ENCODE assay signal across 11 mouse cellular contexts in the genomic region with DNA sequence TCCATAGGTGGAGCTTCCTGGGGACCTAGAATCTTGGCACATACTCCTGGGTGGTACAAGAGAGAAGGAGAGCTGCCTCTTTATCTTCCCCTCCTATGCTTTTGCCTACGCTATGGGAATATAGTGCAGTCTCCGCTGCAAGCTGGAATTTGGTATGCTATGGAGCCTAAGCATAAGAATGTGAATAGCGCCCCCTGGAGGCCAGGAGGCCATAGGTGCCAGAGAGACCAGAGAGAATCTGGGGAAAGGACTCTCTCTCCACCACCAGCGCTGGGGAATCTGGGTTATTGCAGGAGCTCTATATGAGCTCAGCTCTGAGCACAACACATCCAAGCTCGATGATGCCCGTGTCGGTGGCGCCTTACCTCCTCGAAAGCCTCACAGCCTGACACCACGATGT. TPM values are rescaled to one million over a fixed set of nuclear protein-coding genes. Genes with fewer than 3 reads are reported as not detected.
DNase-seq lines count a peak whose midpoint lies in the region; ATAC-seq and TF ChIP-seq lines count a peak whose summit lies in the region.
"Had no signal": no experiment of that assay in that cellular context is flagged by ENCODE, and none has a peak within 500 bp of the region (broad histone marks: within the 10 kb centered on the region; RNA-seq: fewer than 3 reads in every experiment).

No protein-coding gene starts in this region.

- peak; percentile 45 for TF ChIP-seq CTCF in left cerebral cortex, adult 2 months (IDR thresholded peaks at IDR 0.05)

- intact Hi-C loops in left cerebral cortex, adult 2 months (cut with DNase I): no loop called here

- ATAC-seq in megakaryocyte, adult 5-6 weeks (ENCODE audit: poor library complexity, severe bottlenecking): 0 out of 2 replicates have a peak, but pooled peaks have one; percentile 47
- ATAC-seq: forebrain, embryonic 15.5 days had no signal

- DNase-seq in left cerebral cortex, adult 2 months (ENCODE audit: extremely low spot score in 1 of 2, low spot score in 2 of 2): no peak
- no peak for DNase-seq in left cerebral cortex, adult 9 months (ENCODE audit: low spot score in 2 of 2)
- peak; percentile 58 for DNase-seq in CD4-positive, CD25-positive, alpha-beta regulatory T cell, adult 2 months (ENCODE audit: low read depth, low spot score)
- peak; percentile 20 for DNase-seq in NIH3T3 (ENCODE audit: low read depth)
- DNase-seq in embryo, embryonic 9.5 days (ENCODE audit: extremely low spot score): no peak
- DNase-seq in adrenal gland, adult (ENCODE audit: inconsistent age in 2 of 2, low spot score in 1 of 2): no peak
- no peak for DNase-seq in adrenal gland, adult 18-20 months (ENCODE audit: low spot score in 2 of 2)

- H3K27ac ChIP-seq in left cerebral cortex, adult 2 months: no peak overlapping the region
- H3K27ac ChIP-seq: forebrain, embryonic 15.5 days; heart, embryonic 13.5 days; stomach, embryonic 15.5 days had no signal

- H3K4me3 ChIP-seq in left cerebral cortex, adult 2 months: no peak overlapping the region
- H3K4me3 ChIP-seq: forebrain, embryonic 15.5 days; heart, embryonic 13.5 days; stomach, embryonic 15.5 days had no signal

RNA-seq across cellular contexts. Expression of a gene that starts 14.0 kb away (rescaled TPM):
- 100 to 1,000 TPM; 167 to 177 TPM for total RNA-seq in left cerebral cortex, adult 2 months (2021)
- total RNA-seq in megakaryocyte, adult 5-6 weeks (2015): 141 and 187 TPM in 2 replicates
- total RNA-seq in megakaryocyte, adult 5-6 weeks (2017): 52.3 and 73.3 TPM in 2 replicates
- 100 to 1,000 TPM; 381 to 428 TPM for total RNA-seq in adrenal gland, adult 18-20 months (2021)

RNA-seq across cellular contexts. Expression of a gene that starts 21.1 kb away (rescaled TPM):
- total RNA-seq in left cerebral cortex, adult 2 months (2021): under 1 TPM in 1 of 2 experiments, not detected in 1; 0.26 TPM
- 0.62 TPM in 1 of 2 replicates, not detected in the other for total RNA-seq in megakaryocyte, adult 5-6 weeks (2015)
- total RNA-seq in megakaryocyte, adult 5-6 weeks (2017): 0.37 TPM in 1 of 2 replicates, not detected in the other
- total RNA-seq in adrenal gland, adult 18-20 months (2021): 10 to 100 TPM in 1 of 2 experiments, 1 to 10 TPM in 1; 6.1 to 19.0 TPM

RNA-seq across cellular contexts. Expression of a gene that starts 50.8 kb away (rescaled TPM):
- total RNA-seq in left cerebral cortex, adult 2 months (2021): 10 to 100 TPM; 37.6 to 46.2 TPM
- not detected in 2 replicates for total RNA-seq in megakaryocyte, adult 5-6 weeks (2015)
- not detected in 2 replicates for total RNA-seq in megakaryocyte, adult 5-6 weeks (2017)
- 10 to 100 TPM; 32.3 to 64.9 TPM for total RNA-seq in adrenal gland, adult 18-20 months (2021)

Comparison
In these comparisons a context has a peak if more than half of its experiments do, and no peak if none do; other contexts are left out.
1. DNase-seq: peak in CD4-positive, CD25-positive, alpha-beta regulatory T cell, adult 2 months (single experiment) and NIH3T3 (single experiment); none in left cerebral cortex, adult 2 months (0 of 2), left cerebral cortex, adult 9 months (0 of 2), embryo, embryonic 9.5 days (single experiment), adrenal gland, adult (0 of 2) and adrenal gland, adult 18-20 months (0 of 2).
2. RNA of a gene that starts 21.1 kb away (total RNA-seq): 6.1 to 19.0 TPM in adrenal gland, adult 18-20 months; 0.37 to 0.62 TPM in megakaryocyte, adult 5-6 weeks and 0.26 TPM in left cerebral cortex, adult 2 months; every median in the first group is over 4 times any median in the second.
3. RNA of a gene that starts 50.8 kb away (total RNA-seq): 32.3 to 64.9 TPM in adrenal gland, adult 18-20 months and 37.6 to 46.2 TPM in left cerebral cortex, adult 2 months; not detected in megakaryocyte, adult 5-6 weeks; every median in the first group is over 10 times any median in the second.